Mouse (Mus musculus): ENCODE measurements around the gene Cldn8. TPM values are rescaled to one million over a fixed set of nuclear protein-coding genes. Genes with fewer than 3 reads are reported as not detected.

Gene Cldn8
- total RNA-seq, 1 experiment from 2014 or later, result not detected

DNA sequence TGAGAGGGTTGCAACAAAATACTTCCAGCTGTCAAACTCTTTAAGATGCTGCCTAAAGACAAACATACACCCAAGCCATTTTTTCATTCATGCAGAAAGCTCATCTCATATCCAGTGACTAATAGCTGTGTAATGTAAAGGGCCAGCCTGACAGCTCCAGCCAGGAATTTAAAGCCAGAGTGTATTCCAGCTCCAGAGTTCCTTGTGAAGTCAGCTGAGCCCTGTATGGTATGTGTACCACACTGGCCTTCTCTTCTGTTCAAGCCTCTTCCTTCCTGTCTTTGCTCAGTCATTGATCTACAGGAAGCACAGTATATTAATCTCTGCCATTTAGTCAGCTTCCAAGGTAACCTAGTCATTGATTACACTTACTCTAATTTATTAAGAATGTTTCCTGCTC is 51.6 kb downstream of the Cldn8 start:
- ATAC-seq (replicated peaks in 1 of 2; ENCODE audit: insufficient read depth in 1 of 2, low FRiP score in 2 of 2, low TSS enrichment in 1 of 2, low read depth in 1 of 2, poor library complexity in 2 of 2, severe bottlenecking in 2 of 2), result no peak

Other genes with a start within 250 kb of the Cldn8 start
- not detected in 2 replicates for gene Cldn17, start 56.2 kb downstream of the Cldn8 start, total RNA-seq (2017)
- not detected in 2 replicates for gene Krtap24-1, start 49.1 kb upstream of the Cldn8 start, total RNA-seq (2017)
- not detected in 2 replicates for gene 2310079G19Rik, start 64.5 kb upstream of the Cldn8 start, total RNA-seq (2017)
- not detected in 2 replicates for gene Krtap26-1, start 84.6 kb upstream of the Cldn8 start, total RNA-seq (2017)
- gene Krtap27-1, start 108.5 kb upstream of the Cldn8 start, total RNA-seq (2017), result not detected in 2 replicates
- gene 2310061N02Rik, start 144.8 kb upstream of the Cldn8 start, total RNA-seq (2017), result not detected in 2 replicates
- not detected in 2 replicates for gene Krtap13-1, start 165.7 kb upstream of the Cldn8 start, total RNA-seq (2017)
- gene Krtap13, start 188.5 kb upstream of the Cldn8 start, total RNA-seq (2017), result not detected in 2 replicates
- gene 2310034C09Rik, start 195.7 kb upstream of the Cldn8 start, total RNA-seq (2017), result not detected in 2 replicates
- not detected in 2 replicates for gene 2310057N15Rik, start 211.0 kb upstream of the Cldn8 start, total RNA-seq (2017)
- gene Gm5965, start 214.7 kb upstream of the Cldn8 start, total RNA-seq (2017), result not detected in 2 replicates
- not detected in 2 replicates for gene Gm20741, start 249.0 kb upstream of the Cldn8 start, total RNA-seq (2017)